Mouse (Mus musculus): ENCODE data around the gene Phf23. TPM values are rescaled to one million over a fixed set of nuclear protein-coding genes. Genes with fewer than 3 reads are reported as not detected.
A peak's percentile ranks its signal among the peaks of the same experiment; 100 is the strongest.
"Not testable (repeated sequence)": the region's sequence is repeated elsewhere in the genome, so short reads cannot be mapped to it uniquely, and the experiment has no call there.

Gene Phf23
- polyA plus RNA-seq, 1 experiment from 2014 or later: 82.2 TPM

DNA sequence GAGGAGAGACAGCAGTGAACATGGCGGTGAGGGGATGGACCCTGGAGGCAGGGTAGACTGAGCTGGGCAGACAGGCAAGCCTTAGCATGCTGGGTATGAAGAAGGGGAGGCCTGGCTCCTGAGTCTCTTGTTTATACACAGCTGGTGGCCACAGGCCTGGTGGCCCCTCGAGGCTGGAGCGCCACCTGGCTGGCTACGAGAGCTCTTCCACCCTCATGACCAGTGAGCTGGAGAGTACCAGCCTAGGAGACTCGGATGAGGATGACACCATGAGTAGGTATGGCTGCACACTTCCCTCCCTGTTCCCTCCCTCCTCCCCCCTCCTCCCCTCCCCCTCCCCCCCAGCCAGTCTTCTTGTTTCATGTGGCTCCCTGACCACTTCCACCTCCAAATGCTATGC lies 9.9 kb downstream of the Phf23 start:
- H3K4me1 ChIP-seq (replicated peaks): peaks cover 39% of the 10 kb centered on the region
- peaks cover 3% of the 10 kb centered on the region; the same call in 1 of the 2 replicates for H3K9me3 ChIP-seq
- H3K27ac ChIP-seq: no peak overlapping the region
- no peak overlapping the region for H3K9ac ChIP-seq (replicated peaks)
- no peak for ATAC-seq
- 30% methylated on average over 5 of the region's 5 CpGs for WGBS
- H3K4me2 ChIP-seq (replicated peaks): no peak overlapping the region
- no peaks in the 10 kb centered on the region for H3K27me3 ChIP-seq
- peaks cover 62% of the 10 kb centered on the region for H3K36me3 ChIP-seq
- no peak overlapping the region for H3K4me3 ChIP-seq (replicated peaks)

DNA sequence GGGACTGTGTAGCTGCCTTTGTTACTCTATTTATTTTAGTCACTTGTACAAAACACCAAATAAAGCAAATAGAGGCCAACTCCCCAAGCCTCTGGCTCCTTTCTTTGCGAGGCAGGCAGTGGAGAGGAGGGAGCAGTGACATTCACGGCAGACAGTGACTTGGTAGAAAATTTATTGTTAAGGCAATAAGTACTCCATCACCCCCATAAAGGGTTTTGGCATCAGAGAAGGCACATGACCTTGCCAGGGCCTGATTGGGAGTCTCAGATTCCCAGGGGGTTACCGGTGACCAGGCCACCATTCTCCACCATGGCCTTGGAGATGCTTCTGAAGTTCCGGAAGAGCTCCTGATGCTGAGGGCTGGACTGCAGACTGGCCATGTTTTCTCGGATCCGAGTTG lies 14.5 kb downstream of the Phf23 start:
- H3K4me1 ChIP-seq (replicated peaks): peaks cover 10% of the 10 kb centered on the region
- WGBS: 89% methylated on average over 6 of the region's 6 CpGs

DNA sequence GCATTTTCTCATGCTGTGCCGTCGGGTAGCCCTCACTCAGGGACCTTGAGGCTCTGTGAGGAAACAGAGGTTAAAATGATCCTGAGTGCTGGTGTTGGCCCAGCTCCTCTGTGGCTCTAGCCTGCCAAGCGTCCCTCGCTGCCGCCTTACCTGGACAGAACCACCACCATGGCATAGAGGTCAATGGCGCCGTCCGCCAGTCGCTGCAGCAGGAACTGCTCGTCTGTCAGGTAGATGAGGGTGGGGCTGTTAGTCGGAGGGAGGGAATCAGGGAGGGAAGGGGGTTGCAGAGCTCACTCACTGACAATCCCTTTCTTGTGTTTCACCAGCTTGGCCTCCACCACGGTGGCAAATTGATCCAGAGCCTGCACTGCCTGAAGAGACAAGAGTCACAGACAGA lies 15.0 kb downstream of the Phf23 start:
- WGBS: 87% methylated on average over 12 of the region's 12 CpGs
- Histone ChIP-seq H3K9me3 (no peaks in the 10 kb centered on the region), H3K4me2 (replicated peaks) (no peak overlapping the region), H3K27me3 (no peaks in the 10 kb centered on the region), H3K4me1 (replicated peaks) (peaks cover 14% of the 10 kb centered on the region), H3K36me3 (peaks cover 81% of the 10 kb centered on the region), H3K9ac (replicated peaks) (no peak overlapping the region), H3K27ac (no peak overlapping the region), H3K4me3 (replicated peaks) (no peak overlapping the region)
- no peak for ATAC-seq

More for the DNA sequence above, 14.5 kb downstream of the Phf23 start:
- H3K36me3 ChIP-seq: peaks cover 86% of the 10 kb centered on the region
- H3K4me2 ChIP-seq (replicated peaks): no peak overlapping the region
- no peak overlapping the region for H3K9ac ChIP-seq (replicated peaks)
- no peak overlapping the region for H3K27ac ChIP-seq
- no peaks in the 10 kb centered on the region for H3K9me3 ChIP-seq
- no peak overlapping the region for H3K4me3 ChIP-seq (replicated peaks)
- no peaks in the 10 kb centered on the region for H3K27me3 ChIP-seq
- no peak for ATAC-seq

DNA sequence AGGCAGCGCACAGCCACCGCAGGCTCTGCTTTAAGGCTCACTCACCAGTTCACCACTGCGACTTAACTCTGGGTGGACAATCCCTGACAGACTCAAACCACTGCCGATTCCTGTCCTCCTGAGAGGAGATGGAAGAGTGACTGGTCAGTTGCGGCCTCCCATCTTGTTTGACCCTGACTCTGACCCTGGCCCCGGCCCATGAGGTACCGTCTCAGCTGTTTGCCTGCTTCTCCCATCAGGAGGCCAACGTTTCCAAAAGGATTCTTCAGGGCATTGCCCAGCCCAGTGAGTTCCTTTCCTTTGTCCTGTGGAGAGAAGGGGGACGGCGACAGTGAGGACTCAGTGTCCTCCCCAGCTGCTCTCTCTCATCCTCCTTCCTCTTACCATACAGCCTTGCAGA lies 15.4 kb downstream of the Phf23 start:
- no peaks in the 10 kb centered on the region for H3K27me3 ChIP-seq
- H3K27ac ChIP-seq: no peak overlapping the region
- H3K9me3 ChIP-seq: no peaks in the 10 kb centered on the region
- no peak overlapping the region for H3K4me3 ChIP-seq (replicated peaks)
- H3K4me1 ChIP-seq (replicated peaks): peaks cover 16% of the 10 kb centered on the region
- H3K4me2 ChIP-seq (replicated peaks): no peak overlapping the region
- WGBS: 69% methylated on average over 10 of the region's 10 CpGs
- no peak overlapping the region for H3K9ac ChIP-seq (replicated peaks)
- H3K36me3 ChIP-seq: peaks cover 77% of the 10 kb centered on the region
- no peak for ATAC-seq

DNA sequence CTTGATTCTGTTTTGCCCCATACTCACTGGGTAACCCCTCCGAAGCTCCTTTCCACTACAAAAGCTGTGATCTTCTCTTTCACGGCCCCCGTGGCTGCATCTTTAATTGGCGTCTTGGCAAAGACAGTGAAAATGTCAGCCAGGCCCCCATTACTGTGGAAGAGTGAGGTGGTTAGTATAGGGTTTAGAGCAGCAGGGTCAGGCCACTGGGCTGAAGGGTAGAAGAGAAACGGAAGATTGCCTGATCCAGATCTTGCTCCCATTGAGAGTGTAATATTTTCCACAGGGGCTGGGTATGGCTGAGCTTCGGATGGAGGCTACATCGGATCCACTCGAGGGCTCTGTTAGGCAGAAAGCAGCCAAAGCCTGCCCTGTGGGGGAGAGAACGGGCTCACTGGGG lies 17.4 kb downstream of the Phf23 start:
- Histone ChIP-seq H3K9ac (replicated peaks) (no peak overlapping the region), H3K27ac (0 out of 2 replicates have a peak overlapping the region, but pooled peaks have one; percentile 19), H3K4me1 (replicated peaks) (peaks cover 30% of the 10 kb centered on the region), H3K9me3 (no peaks in the 10 kb centered on the region), H3K4me3 (replicated peaks) (no peak overlapping the region), H3K4me2 (replicated peaks) (no peak overlapping the region), H3K36me3 (peaks cover 57% of the 10 kb centered on the region), H3K27me3 (no peaks in the 10 kb centered on the region)
- WGBS: 90% methylated on average over 9 of the region's 9 CpGs
- ATAC-seq: no peak

DNA sequence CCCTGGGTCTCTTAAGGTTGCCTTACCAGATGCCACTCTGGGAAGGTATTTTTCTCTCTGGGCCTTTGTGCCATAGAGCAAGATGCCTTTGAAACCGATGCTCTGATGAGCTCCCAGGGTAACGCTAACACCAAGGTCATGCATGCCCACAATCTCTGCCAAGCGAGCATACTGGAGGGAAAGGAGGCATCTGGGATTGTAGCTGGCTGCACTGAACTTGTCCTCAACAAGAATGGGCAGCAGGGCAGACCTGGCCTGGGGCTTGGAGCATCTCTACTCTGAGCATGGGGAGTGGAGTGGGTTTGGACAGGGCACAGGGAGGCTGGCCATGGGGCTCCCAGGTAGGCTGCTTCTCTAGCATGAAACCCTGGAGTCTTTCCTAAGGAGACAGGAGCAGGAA lies 17.8 kb downstream of the Phf23 start:
- Histone ChIP-seq H3K4me2 (replicated peaks) (no peak overlapping the region), H3K4me3 (replicated peaks) (no peak overlapping the region), H3K36me3 (peaks cover 52% of the 10 kb centered on the region), H3K9me3 (no peaks in the 10 kb centered on the region), H3K9ac (replicated peaks) (no peak overlapping the region), H3K4me1 (replicated peaks) (peaks cover 32% of the 10 kb centered on the region), H3K27ac (0 out of 2 replicates have a peak overlapping the region, but pooled peaks have one; percentile 19), H3K27me3 (no peaks in the 10 kb centered on the region)
- 89% methylated on average over 3 of the region's 3 CpGs for WGBS
- ATAC-seq: no peak

GRCm38 (mm10) chr11:70014051-70014450 lies 18.5 kb downstream of the Phf23 start:
- Histone ChIP-seq H3K4me3 (replicated peaks) (peak overlapping the region; percentile 65; the same call in 1 of the 2 replicates), H3K36me3 (peaks cover 46% of the 10 kb centered on the region)
- 60% methylated on average over 5 of the region's 5 CpGs for WGBS

GRCm38 (mm10) chr11:70014880-70015558 lies 19.4 kb downstream of the Phf23 start, which contains the start of gene Acadvl:
Gene Acadvl, minus strand, starts transcription at chr11:70015411.
- 1% methylated on average over 35 of the region's 35 CpGs for WGBS
- H3K4me2 ChIP-seq (replicated peaks): peak within 1 kb of the TSS; percentile 91
- no peaks in the 10 kb centered on the region for H3K9me3 ChIP-seq
- ATAC-seq: peak; percentile 84
- peaks cover 47% of the 10 kb centered on the region for H3K4me1 ChIP-seq (replicated peaks)
- H3K27ac ChIP-seq: peak within 1 kb of the TSS; percentile 79
- H3K36me3 ChIP-seq: peaks cover 36% of the 10 kb centered on the region
- H3K27me3 ChIP-seq: no peaks in the 10 kb centered on the region
- peak within 1 kb of the TSS; percentile 65 for H3K4me3 ChIP-seq (replicated peaks)
- peak within 1 kb of the TSS; percentile 79 for H3K9ac ChIP-seq (replicated peaks)

More at GRCm38 (mm10) chr11:70014051-70014450, 18.5 kb downstream of the Phf23 start:
- H3K9me3 ChIP-seq: no peaks in the 10 kb centered on the region
- H3K27me3 ChIP-seq: no peaks in the 10 kb centered on the region
- ATAC-seq: no peak
- H3K9ac ChIP-seq (replicated peaks): peak overlapping the region; percentile 79; the same call in 1 of the 2 replicates
- peaks cover 38% of the 10 kb centered on the region for H3K4me1 ChIP-seq (replicated peaks)
- H3K4me2 ChIP-seq (replicated peaks): peak overlapping the region; percentile 91; the same call in 1 of the 2 replicates
- H3K27ac ChIP-seq: no peak overlapping the region

- 69% methylated on average over 6 of the region's 6 CpGs for WGBS
- Histone ChIP-seq H3K4me3 (replicated peaks) (peak overlapping the region; percentile 65; the same call in 1 of the 2 replicates), H3K36me3 (peaks cover 29% of the 10 kb centered on the region), H3K9ac (replicated peaks) (peak overlapping the region; percentile 79; the same call in 1 of the 2 replicates), H3K4me2 (replicated peaks) (peak overlapping the region; percentile 91), H3K9me3 (no peaks in the 10 kb centered on the region), H3K27ac (no peak overlapping the region), H3K4me1 (replicated peaks) (peaks cover 54% of the 10 kb centered on the region), H3K27me3 (no peaks in the 10 kb centered on the region)
- ATAC-seq: no peak
Observed at GRCm38 (mm10) chr11:70015677-70016076, 20.1 kb downstream of the Phf23 start.

GRCm38 (mm10) chr11:70016177-70016576 lies 20.6 kb downstream of the Phf23 start:
- WGBS: 77% methylated on average over 2 of the region's 2 CpGs
- not testable (repeated sequence) for H3K27me3 ChIP-seq; H3K4me2 ChIP-seq (replicated peaks); H3K9me3 ChIP-seq; H3K9ac ChIP-seq (replicated peaks); H3K4me3 ChIP-seq (replicated peaks); ATAC-seq; H3K27ac ChIP-seq
- peaks cover 24% of the 10 kb centered on the region for H3K36me3 ChIP-seq
- peaks cover 56% of the 10 kb centered on the region for H3K4me1 ChIP-seq (replicated peaks)

GRCm38 (mm10) chr11:70016669-70017068 lies 21.1 kb downstream of the Phf23 start, which contains the start of gene Dlg4:
Gene Dlg4, plus strand, starts transcription at chr11:70016942.
- H3K36me3 ChIP-seq: peaks cover 19% of the 10 kb centered on the region
- peak within 1 kb of the TSS; percentile 91 for H3K4me2 ChIP-seq (replicated peaks)
- no peak for ATAC-seq
- no peaks in the 10 kb centered on the region for H3K27me3 ChIP-seq
- no peaks in the 10 kb centered on the region for H3K9me3 ChIP-seq
- WGBS: 57% methylated on average over 3 of the region's 3 CpGs
- H3K4me3 ChIP-seq (replicated peaks): peak within 1 kb of the TSS; percentile 78
- H3K9ac ChIP-seq (replicated peaks): peak within 1 kb of the TSS; percentile 92
- H3K27ac ChIP-seq: peak within 1 kb of the TSS; percentile 97
- H3K4me1 ChIP-seq (replicated peaks): peaks cover 56% of the 10 kb centered on the region

GRCm38 (mm10) chr11:70017199-70017767 lies 21.7 kb downstream of the Phf23 start:
- Histone ChIP-seq H3K9me3 (no peaks in the 10 kb centered on the region), H3K4me1 (replicated peaks) (peaks cover 60% of the 10 kb centered on the region), H3K4me3 (replicated peaks) (peak overlapping the region; percentile 78), H3K4me2 (replicated peaks) (peak overlapping the region; percentile 91), H3K27me3 (no peaks in the 10 kb centered on the region), H3K27ac (peak overlapping the region; percentile 97), H3K9ac (replicated peaks) (peak overlapping the region; percentile 92), H3K36me3 (peaks cover 13% of the 10 kb centered on the region)
- 29% methylated on average over 7 of the region's 7 CpGs for WGBS
- ATAC-seq: no peak
